Mouse (Mus musculus) lung, postnatal 4 days (tissue): ENCODE measurements around the gene Rps13.

Source experiments
- DNase-seq, 2 experiments: peaks; one replicate each; pipeline ENCODE4 v3.0.0; 2021

Rps13 gene

GRCm38 (mm10) chr7:116290559-116290958, 43.4 kb downstream of the Rps13 start:
- DNase-seq = no peak

DNA sequence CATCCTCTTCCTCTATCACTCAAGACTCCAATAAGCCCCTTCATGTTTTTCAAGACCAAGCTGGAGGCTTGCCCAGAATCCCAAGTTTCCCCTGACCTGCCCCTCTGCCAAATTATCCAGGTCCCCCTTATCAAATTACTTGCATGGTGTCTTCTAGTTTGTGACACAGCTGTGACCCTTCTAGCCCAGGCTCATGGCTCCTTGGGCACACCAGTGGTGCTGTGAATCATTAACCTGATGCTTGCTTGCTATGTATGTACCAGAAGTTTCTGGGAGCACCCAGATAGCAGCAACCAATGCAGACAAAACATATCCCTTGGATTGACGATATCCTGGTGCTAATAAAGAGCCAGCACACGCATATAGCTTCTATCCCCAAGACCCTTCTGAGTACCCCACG, 45.0 kb downstream of the Rps13 start:
- DNase-seq = no peak

GRCm38 (mm10) chr7:116287959-116288358, 46.0 kb downstream of the Rps13 start:
- DNase-seq = no peak

- no peak for DNase-seq
Measured at GRCm38 (mm10) chr7:116286611-116287355, 47.2 kb downstream of the Rps13 start.

DNA sequence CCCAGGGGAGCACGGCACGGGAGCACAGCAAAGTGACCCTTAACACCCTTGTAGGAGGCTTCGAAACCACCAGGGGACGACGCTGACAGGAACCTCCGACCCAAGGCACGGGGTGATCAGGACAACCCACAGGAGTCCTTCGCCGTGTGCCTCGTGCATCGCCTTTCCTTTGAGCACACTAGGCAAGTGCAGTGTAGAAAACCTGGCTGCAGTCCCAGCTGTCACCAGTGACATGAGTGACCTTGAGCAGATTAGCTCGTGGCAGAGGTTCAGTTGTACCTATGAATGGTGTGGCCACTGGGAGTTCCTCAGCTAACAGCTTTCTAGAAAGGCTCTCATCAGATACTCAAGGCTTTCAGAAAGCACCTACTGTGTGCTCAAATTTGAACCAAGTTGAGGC, 47.8 kb downstream of the Rps13 start:
- DNase-seq = no peak

DNA sequence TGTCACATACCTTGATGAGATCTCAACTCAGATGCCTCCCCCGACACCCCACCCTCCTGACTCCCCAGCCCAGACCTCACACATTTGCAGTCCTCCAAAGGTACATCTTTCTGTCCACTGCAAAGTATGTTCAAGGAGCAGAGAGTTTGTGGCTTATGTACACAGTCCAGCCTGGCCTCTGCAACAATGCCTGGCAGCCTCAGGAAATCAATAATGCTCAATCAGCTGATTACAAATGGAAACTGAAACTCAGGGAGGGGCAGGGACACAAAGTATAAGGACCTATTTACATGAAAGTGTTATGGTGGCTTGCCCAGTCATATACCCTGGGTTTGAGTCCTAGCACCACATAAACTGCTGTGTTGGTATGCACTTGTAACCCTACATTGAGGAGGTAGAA, 48.8 kb downstream of the Rps13 start:
- no peak for DNase-seq

DNA sequence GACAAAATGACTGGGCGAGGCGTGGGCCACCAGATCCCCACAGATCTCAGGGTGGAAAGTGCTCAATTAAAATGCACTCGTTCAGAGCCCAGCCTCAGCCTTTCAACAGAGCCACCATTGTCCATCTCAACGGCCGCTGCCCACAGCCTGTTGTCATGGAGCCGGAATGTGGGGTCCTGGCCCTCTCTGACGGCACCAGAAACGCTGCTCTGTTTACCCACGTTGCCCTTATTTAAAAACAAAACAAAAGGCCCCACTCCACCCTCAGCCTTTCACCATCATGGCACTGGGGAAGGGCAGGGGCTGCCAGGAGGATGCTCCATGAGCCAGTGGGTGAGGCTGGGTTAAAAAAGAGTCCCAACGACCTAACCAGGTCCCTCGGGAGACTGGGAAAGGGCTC, 51.2 kb downstream of the Rps13 start:
- no peak for DNase-seq
